Mouse (Mus musculus) neural tube, embryonic 13.5 days (tissue): ENCODE results near the gene Slc30a2. TPM values are rescaled to one million over a fixed set of nuclear protein-coding genes. Genes with fewer than 3 reads are reported as not detected.
A peak's percentile ranks its signal among the peaks of the same experiment; 100 is the strongest.
"Not testable (repeated sequence)": the region's sequence is repeated elsewhere in the genome, so short reads cannot be mapped to it uniquely, and the experiment has no call there.

Experiments
- ATAC-seq: fragments of 200-750 bp; cut with Nextera tagmentation; 2 replicates; pipeline ENCODE4 v1.8.0; 2017; ENCODE audit warnings: low read depth, mild to moderate bottlenecking, moderate TSS enrichment, moderate library complexity
- H3K27ac ChIP-seq: fragments of 300-500 bp; sonication (generic); replicated peaks from 2 replicates; pipeline ENCODE4 v1.5.1; 2015; ENCODE audit warnings: moderate library complexity, mild to moderate bottlenecking, inconsistent platforms
- H3K27me3 ChIP-seq: fragments of 300-500 bp; sonication (generic); 2 replicates; pipeline ENCODE4 v1.6.1; 2015; ENCODE audit warnings: mild to moderate bottlenecking, inconsistent platforms
- H3K36me3 ChIP-seq: fragments of 300-500 bp; sonication (generic); 2 replicates; pipeline ENCODE4 v1.6.1; 2015; ENCODE audit warnings: mild to moderate bottlenecking, inconsistent platforms
- H3K4me1 ChIP-seq: fragments of 300-500 bp; sonication (generic); replicated peaks from 2 replicates; pipeline ENCODE4 v1.6.1; 2015; ENCODE audit warnings: inconsistent platforms
- H3K4me2 ChIP-seq: fragments of 300-500 bp; sonication (generic); 2 replicates; pipeline ENCODE4 v1.6.1; 2015; ENCODE audit warnings: inconsistent platforms, mild to moderate bottlenecking, moderate library complexity
- H3K4me3 ChIP-seq: fragments of 300-500 bp; sonication (generic); 2 replicates; pipeline ENCODE4 v1.5.1; 2015; ENCODE audit warnings: mild to moderate bottlenecking, inconsistent platforms
- H3K9ac ChIP-seq: fragments of 300-500 bp; sonication (generic); 2 replicates; pipeline ENCODE4 v1.6.1; 2015; ENCODE audit warnings: moderate library complexity, mild to moderate bottlenecking, inconsistent platforms
- H3K9me3 ChIP-seq: fragments of 300-500 bp; sonication (generic); 2 replicates; pipeline ENCODE4 v1.6.1; 2016; ENCODE audit warnings: inconsistent platforms
- WGBS: fragments of 180-500 bp; shearing (Covaris S2); methylation state at CpG from one replicate; pipeline ENCODE4 v1.1.7; 2015; 5-methylcytosine and 5-hydroxymethylcytosine counted together
- polyA plus RNA-seq: library from polyadenylated mRNA; unstranded; fragments of >200 nt; fragmentation: Nextera tagmentation; extraction: Ambion mirVana; gene quantifications from 2 replicates; pipeline ENCODE4 v1.2.1, GENCODE M21; 2015

Slc30a2 gene
- polyA plus RNA-seq, 1 experiment from 2014 or later, result 0.15 TPM

- Histone ChIP-seq H3K36me3 (no peaks in the 10 kb centered on the region), H3K9ac (no peak overlapping the region), H3K27ac (no peak overlapping the region), H3K4me2 (no peak overlapping the region), H3K9me3 (no peaks in the 10 kb centered on the region), H3K4me3 (no peak overlapping the region), H3K27me3 (peaks cover 55% of the 10 kb centered on the region), H3K4me1 (no peaks in the 10 kb centered on the region)
- no peak for ATAC-seq
- WGBS, result 37% methylated on average over 5 of the region's 5 CpGs
Measured at GRCm38 (mm10) chr4:134365280-134365679, 22.3 kb downstream of the Slc30a2 start.

- H3K9me3 ChIP-seq, result no peaks in the 10 kb centered on the region
- no peak for ATAC-seq
- no peak overlapping the region for H3K27ac ChIP-seq
- 3% methylated on average over 18 of the region's 18 CpGs for WGBS
- H3K27me3 ChIP-seq, result peaks cover 63% of the 10 kb centered on the region
- peak overlapping the region; percentile 45; the same call in 1 of the 2 replicates for H3K9ac ChIP-seq
- H3K4me1 ChIP-seq, result peaks cover 21% of the 10 kb centered on the region
- peak overlapping the region; percentile 80 for H3K4me2 ChIP-seq
- H3K36me3 ChIP-seq, result no peaks in the 10 kb centered on the region
- peak overlapping the region; percentile 51 for H3K4me3 ChIP-seq
Measured at GRCm38 (mm10) chr4:134370649-134371221, 27.8 kb downstream of the Slc30a2 start.

DNA sequence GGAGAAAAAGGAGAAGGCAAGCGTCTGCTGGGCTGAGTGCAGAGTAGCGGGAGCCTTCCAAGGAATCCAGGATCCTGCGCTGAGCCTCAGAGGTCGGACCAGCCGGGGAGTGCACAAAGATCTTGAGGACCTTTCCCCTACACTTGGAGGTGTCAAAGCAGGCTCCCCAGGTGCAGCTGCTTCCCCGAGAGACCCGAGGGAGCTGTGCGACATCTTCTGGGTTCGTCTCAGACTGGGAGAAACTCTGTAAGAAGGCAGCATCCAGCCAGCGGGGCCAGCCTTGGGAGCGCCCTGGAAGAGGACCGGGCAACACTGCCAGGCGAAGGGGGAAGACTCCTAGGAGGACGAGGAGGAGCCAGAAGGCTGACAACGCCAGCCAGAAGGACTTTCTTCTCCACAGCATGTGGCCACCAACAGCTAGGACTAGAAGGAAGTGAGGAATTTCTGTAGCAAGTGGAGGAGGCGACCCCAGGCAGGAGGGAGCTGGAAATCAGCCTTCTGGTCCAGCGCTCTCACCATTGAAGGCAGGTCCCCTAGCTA is 28.4 kb downstream of the Slc30a2 start:
- H3K4me2 ChIP-seq, result peak overlapping the region; percentile 80
- H3K4me3 ChIP-seq, result peak overlapping the region; percentile 51
- H3K36me3 ChIP-seq, result no peaks in the 10 kb centered on the region
- H3K27ac ChIP-seq, result no peak overlapping the region
- H3K27me3 ChIP-seq, result peaks cover 59% of the 10 kb centered on the region
- H3K9me3 ChIP-seq, result no peaks in the 10 kb centered on the region
- peaks cover 21% of the 10 kb centered on the region for H3K4me1 ChIP-seq
- ATAC-seq, result no peak
- WGBS, result under 1% methylated on average over 17 of the region's 17 CpGs
- H3K9ac ChIP-seq, result peak overlapping the region; percentile 45; the same call in 1 of the 2 replicates

DNA sequence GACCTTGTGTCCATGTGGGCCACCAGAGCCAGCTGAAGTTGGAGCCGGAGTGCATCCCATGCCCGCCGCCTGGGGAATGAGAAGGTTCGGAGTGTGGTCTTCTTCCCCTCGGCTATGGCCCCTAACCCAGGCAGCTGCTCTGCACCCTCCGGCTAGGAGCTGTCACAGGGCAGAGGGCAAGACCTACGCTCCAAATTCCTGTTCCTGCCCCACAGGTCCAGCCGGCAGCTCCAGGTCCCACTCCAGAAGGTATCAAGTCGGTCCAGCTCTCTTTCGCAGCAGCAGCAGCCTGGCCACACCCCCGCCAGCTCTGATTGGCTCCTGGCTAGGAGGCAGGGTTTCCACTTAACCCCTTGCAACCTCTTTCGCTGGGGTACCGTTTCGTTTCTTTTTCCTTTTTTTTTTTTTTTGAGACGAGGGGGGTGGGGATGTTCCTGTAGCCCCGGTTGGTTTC is 29.3 kb downstream of the Slc30a2 start:
- no peaks in the 10 kb centered on the region for H3K36me3 ChIP-seq
- no peak overlapping the region for H3K27ac ChIP-seq
- H3K4me1 ChIP-seq, result peaks cover 21% of the 10 kb centered on the region
- peak overlapping the region; percentile 80 for H3K4me2 ChIP-seq
- peaks cover 56% of the 10 kb centered on the region for H3K27me3 ChIP-seq
- peak overlapping the region; percentile 51 for H3K4me3 ChIP-seq
- 0% methylated on average over 16 of the region's 16 CpGs for WGBS
- peak overlapping the region; percentile 72 for H3K9ac ChIP-seq
- H3K9me3 ChIP-seq, result no peaks in the 10 kb centered on the region
- ATAC-seq, result peak; percentile 89

GRCm38 (mm10) chr4:134373295-134373694 is 30.3 kb downstream of the Slc30a2 start:
- Histone ChIP-seq H3K27me3 (peaks cover 47% of the 10 kb centered on the region), H3K4me1 (peaks cover 26% of the 10 kb centered on the region), H3K4me2 (no peak overlapping the region), H3K9me3 (no peaks in the 10 kb centered on the region), H3K9ac (no peak overlapping the region), H3K36me3 (no peaks in the 10 kb centered on the region), H3K4me3 (no peak overlapping the region), H3K27ac (no peak overlapping the region)
- WGBS, result 80% methylated on average over 8 of the region's 8 CpGs
- ATAC-seq, result no peak

DNA sequence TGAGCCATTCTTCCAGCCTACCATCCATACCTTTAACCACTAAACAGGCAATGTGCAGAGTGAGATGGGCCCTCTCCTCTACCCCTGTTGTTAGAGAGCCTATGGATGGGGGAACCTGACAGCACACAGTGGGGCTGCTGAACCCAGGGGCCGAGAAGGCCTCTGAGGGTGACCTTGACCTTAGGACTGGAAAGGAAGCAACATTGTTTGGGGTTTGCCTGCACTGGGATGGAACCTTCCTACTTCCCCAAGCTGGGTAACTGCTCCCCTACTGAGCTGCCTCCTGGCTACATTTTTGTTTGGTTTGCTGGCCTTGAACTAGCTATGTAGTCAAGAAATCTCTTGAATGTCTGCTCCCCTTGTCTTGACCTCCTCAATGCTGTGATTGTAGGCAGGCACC is 31.3 kb downstream of the Slc30a2 start:
- Histone ChIP-seq H3K9me3 (no peaks in the 10 kb centered on the region), H3K4me3 (no peak overlapping the region), H3K4me1 (peaks cover 27% of the 10 kb centered on the region), H3K27ac (no peak overlapping the region), H3K4me2 (no peak overlapping the region), H3K36me3 (no peaks in the 10 kb centered on the region), H3K27me3 (peaks cover 36% of the 10 kb centered on the region), H3K9ac (no peak overlapping the region)
- WGBS, result 50% methylated on average over 1 of the region's 1 CpGs
- no peak for ATAC-seq

GRCm38 (mm10) chr4:134378089-134378615 is 35.2 kb downstream of the Slc30a2 start:
- no peak overlapping the region for H3K4me3 ChIP-seq
- no peaks in the 10 kb centered on the region for H3K9me3 ChIP-seq
- WGBS, result 31% methylated on average over 10 of the region's 10 CpGs
- H3K4me1 ChIP-seq, result 0 out of 2 replicates have a peak, but pooled peaks cover 7% of the 10 kb centered on the region
- H3K4me2 ChIP-seq, result no peak overlapping the region
- ATAC-seq, result no peak
- no peak overlapping the region for H3K9ac ChIP-seq
- no peak overlapping the region for H3K27ac ChIP-seq
- H3K27me3 ChIP-seq, result peaks cover 3% of the 10 kb centered on the region; the same call in 1 of the 2 replicates
- H3K36me3 ChIP-seq, result no peaks in the 10 kb centered on the region

DNA sequence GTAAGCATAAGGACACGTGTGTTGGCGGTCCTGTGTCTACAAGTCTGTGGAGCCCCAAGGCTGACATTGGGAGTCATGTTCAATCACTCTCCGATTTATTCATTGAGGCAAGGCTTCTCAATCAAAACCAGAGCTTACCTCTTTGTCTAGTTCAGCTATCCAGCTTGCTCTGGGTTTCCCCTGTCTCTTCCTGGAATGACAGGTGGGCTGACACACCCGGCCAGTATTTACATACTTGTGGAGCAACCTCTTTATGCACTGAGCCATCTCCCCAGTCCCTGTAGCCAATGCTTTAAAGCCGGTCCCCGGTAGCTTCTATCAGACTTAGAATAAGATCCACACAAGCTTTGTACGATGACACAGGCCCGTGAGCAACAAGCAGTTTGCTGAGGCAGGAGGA is 36.5 kb downstream of the Slc30a2 start:
- ATAC-seq, result no peak
- Histone ChIP-seq H3K4me1 (0 out of 2 replicates have a peak, but pooled peaks cover 7% of the 10 kb centered on the region), H3K27me3 (no peaks in the 10 kb centered on the region), H3K9me3 (no peaks in the 10 kb centered on the region), H3K9ac (no peak overlapping the region), H3K36me3 (no peaks in the 10 kb centered on the region), H3K27ac (no peak overlapping the region), H3K4me2 (no peak overlapping the region), H3K4me3 (no peak overlapping the region)
- 80% methylated on average over 8 of the region's 8 CpGs for WGBS

GRCm38 (mm10) chr4:134383750-134384149 is 40.8 kb downstream of the Slc30a2 start, which contains the start of gene Extl1:
Extl1 (minus strand) TSS chr4:134383850.
- not testable (repeated sequence) for H3K9me3 ChIP-seq, H3K4me1 ChIP-seq, H3K4me3 ChIP-seq, H3K9ac ChIP-seq, H3K36me3 ChIP-seq, H3K4me2 ChIP-seq, H3K27ac ChIP-seq, ATAC-seq, H3K27me3 ChIP-seq
- WGBS, result 95% methylated on average over 2 of the region's 6 CpGs

GRCm38 (mm10) chr4:134387268-134387667 is 44.3 kb downstream of the Slc30a2 start:
- Histone ChIP-seq H3K4me1 (0 out of 2 replicates have a peak, but pooled peaks cover under 1% of the 10 kb centered on the region), H3K9me3 (no peaks in the 10 kb centered on the region), H3K27me3 (no peaks in the 10 kb centered on the region), H3K36me3 (no peaks in the 10 kb centered on the region), H3K4me3 (no peak overlapping the region), H3K4me2 (no peak overlapping the region), H3K27ac (no peak overlapping the region), H3K9ac (no peak overlapping the region)
- no peak for ATAC-seq
- WGBS, result 79% methylated on average over 6 of the region's 6 CpGs

DNA sequence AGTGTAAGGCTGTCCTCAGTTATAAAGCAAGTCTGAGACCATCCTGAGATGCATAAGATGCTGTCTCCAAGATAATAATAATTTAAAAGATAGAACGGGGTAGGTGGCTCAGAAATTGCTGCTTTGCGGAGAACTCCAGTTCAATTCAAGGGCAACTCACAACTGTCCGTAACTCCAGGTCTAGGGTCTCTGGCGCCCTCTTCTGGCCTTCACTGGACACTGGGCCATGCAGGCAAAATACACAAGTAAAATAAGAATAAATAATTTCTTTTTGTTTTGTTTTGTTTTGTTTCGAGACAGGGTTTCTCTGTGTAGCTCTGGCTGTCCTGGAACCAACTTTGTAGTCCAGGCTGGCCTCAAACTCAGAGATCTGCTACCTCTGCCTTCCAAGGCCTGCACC is 45.4 kb downstream of the Slc30a2 start:
- ATAC-seq, result no peak
- no peaks in the 10 kb centered on the region for H3K36me3 ChIP-seq
- H3K27ac ChIP-seq, result no peak overlapping the region
- WGBS, result 13% methylated on average over 5 of the region's 5 CpGs
- no peaks in the 10 kb centered on the region for H3K27me3 ChIP-seq
- no peak overlapping the region for H3K4me2 ChIP-seq
- no peak overlapping the region for H3K4me3 ChIP-seq
- H3K4me1 ChIP-seq, result 0 out of 2 replicates have a peak, but pooled peaks cover 4% of the 10 kb centered on the region
- H3K9ac ChIP-seq, result no peak overlapping the region
- H3K9me3 ChIP-seq, result no peaks in the 10 kb centered on the region

DNA sequence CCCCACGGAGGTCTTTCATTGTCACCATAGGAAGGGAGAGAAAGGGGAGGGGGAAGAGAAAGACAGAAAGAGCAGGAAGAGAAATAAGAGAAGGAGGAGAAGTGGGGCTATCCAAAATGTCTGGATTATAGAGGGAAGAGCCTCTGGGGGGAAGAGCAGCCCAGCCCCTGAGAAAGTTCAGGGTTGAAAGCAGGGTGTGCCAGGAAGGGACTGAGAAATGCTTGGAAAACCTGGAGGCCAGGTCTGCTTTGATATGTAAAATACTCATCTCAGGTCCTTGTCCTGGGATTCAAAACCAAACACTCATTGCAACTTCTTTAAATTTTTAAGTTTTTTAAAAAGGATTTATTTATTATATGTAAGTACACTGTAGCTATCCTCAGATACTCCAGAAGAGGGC is 48.7 kb downstream of the Slc30a2 start:
- H3K27ac ChIP-seq, result no peak overlapping the region
- 81% methylated on average over 1 of the region's 1 CpGs for WGBS
- no peak overlapping the region for H3K4me3 ChIP-seq
- no peak overlapping the region for H3K9ac ChIP-seq
- ATAC-seq, result no peak
- H3K36me3 ChIP-seq, result no peaks in the 10 kb centered on the region
- H3K27me3 ChIP-seq, result no peaks in the 10 kb centered on the region
- H3K9me3 ChIP-seq, result no peaks in the 10 kb centered on the region
- H3K4me2 ChIP-seq, result no peak overlapping the region
- H3K4me1 ChIP-seq, result 0 out of 2 replicates have a peak, but pooled peaks cover 6% of the 10 kb centered on the region
